Mouse (Mus musculus) small intestine, adult 2 months (tissue): Measurements from ENCODE around the gene Fam213a. TPM values are rescaled to one million over a fixed set of nuclear protein-coding genes. Genes with fewer than 3 reads are reported as not detected.

Experiments used
- H3K27ac ChIP-seq: fragments of 200-500 bp; 2 replicates; pipeline ENCODE4 v1.5.1; 2012; ENCODE audit warnings: low read depth, low read length, control low read depth, inconsistent platforms; ENCODE audit not compliant: insufficient read depth
- H3K27me3 ChIP-seq: fragments of 200-500 bp; 2 replicates; pipeline ENCODE4 v1.6.1; 2012; ENCODE audit warnings: mild to moderate bottlenecking, moderate library complexity, low read length, inconsistent platforms; ENCODE audit not compliant: control insufficient read depth, insufficient read depth
- H3K36me3 ChIP-seq: fragments of 200-500 bp; 2 replicates; pipeline ENCODE4 v1.6.1; 2012; ENCODE audit warnings: mild to moderate bottlenecking, low read length, control low read depth, inconsistent platforms; ENCODE audit not compliant: control insufficient read depth, insufficient read depth
- H3K4me1 ChIP-seq: fragments of 200-500 bp; 2 replicates; pipeline ENCODE4 v1.6.1; 2012; ENCODE audit warnings: low read length, inconsistent platforms, mixed read lengths; ENCODE audit not compliant: control insufficient read depth, insufficient read depth, insufficient read length
- H3K4me3 ChIP-seq: fragments of 200-500 bp; 2 replicates; pipeline ENCODE4 v1.5.1; 2012; ENCODE audit warnings: low read depth, mild to moderate bottlenecking, control low read depth, inconsistent platforms, low read length, moderate library complexity
- CTCF ChIP-seq: fragments of 200-500 bp; IDR thresholded peaks from 2 replicates; pipeline ENCODE4 v1.5.1; 2012; ENCODE audit warnings: low read depth, mild to moderate bottlenecking, control low read depth, inconsistent platforms, low read length, moderate library complexity, mixed read lengths; ENCODE audit not compliant: insufficient replicate concordance, insufficient read length; ENCODE audit errors: extremely low read depth
- POLR2A ChIP-seq: fragments of 200-500 bp; IDR thresholded peaks from 2 replicates; pipeline ENCODE4 v1.6.1; 2012; ENCODE audit warnings: low read depth, mild to moderate bottlenecking, control low read depth, inconsistent platforms, low read length, moderate library complexity
- WGBS: fragments of 180-500 bp; shearing (Covaris S2); methylation state at CpG from one replicate; pipeline ENCODE4 v1.1.7; 2018; 5-methylcytosine and 5-hydroxymethylcytosine counted together
- polyA plus RNA-seq: library from polyadenylated mRNA; depleted of rRNA; stranded (reverse); fragments of >200 nt; gene quantifications from 2 replicates; pipeline ENCODE4 v1.2.3, GENCODE M21; 2012

Gene Fam213a
- polyA plus RNA-seq, 1 experiment = 29.9 TPM

- Histone ChIP-seq H3K27me3 (no peaks in the 10 kb centered on the region), H3K36me3 (no peaks in the 10 kb centered on the region), H3K27ac (peak overlapping the region; percentile 34), H3K4me3 (peak overlapping the region; percentile 68), H3K4me1 (peaks cover 30% of the 10 kb centered on the region)
- TF ChIP-seq CTCF (no peak), POLR2A (no peak)
- WGBS = 11% methylated on average over 6 of the region's 6 CpGs
Observed at GRCm38 (mm10) chr14:40967598-40967900, 46.0 kb downstream of the Fam213a start.

- Histone ChIP-seq H3K4me1 (peaks cover 32% of the 10 kb centered on the region), H3K27me3 (no peaks in the 10 kb centered on the region), H3K4me3 (peak overlapping the region; percentile 95), H3K27ac (peak overlapping the region; percentile 34), H3K36me3 (no peaks in the 10 kb centered on the region)
- TF ChIP-seq CTCF = no peak
- peak; percentile 68 for TF ChIP-seq POLR2A
- under 1% methylated on average over 59 of the region's 62 CpGs for WGBS
Observed at GRCm38 (mm10) chr14:40966862-40967597, 46.6 kb downstream of the Fam213a start.

GRCm38 (mm10) chr14:40966392-40966861 lies 47.2 kb downstream of the Fam213a start, which contains the start of gene Tspan14:
TSS of gene Tspan14 (minus strand) at chr14:40966807.
- Histone ChIP-seq H3K27ac (peak within 1 kb of the TSS; percentile 92), H3K36me3 (no peaks in the 10 kb centered on the region), H3K27me3 (no peaks in the 10 kb centered on the region), H3K4me3 (peak within 1 kb of the TSS; percentile 95), H3K4me1 (peaks cover 32% of the 10 kb centered on the region)
- under 1% methylated on average over 54 of the region's 54 CpGs for WGBS
- TF ChIP-seq POLR2A (peak; percentile 91), CTCF (no peak)

DNA sequence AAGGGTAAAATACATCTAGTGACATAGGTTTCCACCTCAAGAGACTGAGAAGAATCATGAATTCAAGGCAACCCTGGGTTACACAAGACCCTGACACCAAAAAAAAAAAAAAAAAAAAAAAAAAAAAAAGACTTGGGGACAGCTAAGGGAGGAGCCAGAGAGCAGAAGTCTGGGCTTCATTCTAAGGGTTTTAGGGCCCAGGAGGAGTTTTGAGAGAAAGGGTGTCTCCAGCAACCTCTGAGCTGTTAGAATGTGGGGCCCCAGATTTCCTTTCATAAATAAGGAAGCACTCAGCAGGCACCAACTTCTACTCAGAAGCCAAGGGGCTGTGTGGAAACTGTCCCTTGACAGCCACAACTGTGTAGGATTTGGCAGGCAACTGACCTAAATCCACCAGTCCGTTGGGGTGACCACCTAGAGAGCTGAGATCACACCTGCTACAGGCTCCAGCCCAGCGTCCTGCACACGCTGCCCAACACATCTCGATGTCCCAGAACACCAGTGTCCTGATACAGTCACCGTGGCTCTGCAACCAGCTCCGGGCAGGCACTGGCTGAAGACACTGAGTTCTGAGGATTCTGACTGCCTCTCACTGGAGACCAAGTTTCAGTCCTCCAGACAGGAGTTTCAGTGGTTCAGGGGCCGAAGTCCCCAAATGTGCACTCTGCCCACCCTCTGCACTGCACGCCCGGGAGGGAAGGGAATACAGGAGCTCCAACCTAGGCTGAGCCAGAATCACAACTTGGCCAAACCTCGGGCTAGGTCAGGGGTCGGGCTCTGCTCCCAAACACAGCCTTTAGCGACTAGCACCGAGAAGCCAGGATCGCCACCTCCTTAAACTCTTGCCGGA lies 47.9 kb downstream of the Fam213a start:
- Histone ChIP-seq H3K36me3 (no peaks in the 10 kb centered on the region), H3K27me3 (no peaks in the 10 kb centered on the region), H3K4me1 (peaks cover 32% of the 10 kb centered on the region), H3K27ac (peak overlapping the region; percentile 92), H3K4me3 (peak overlapping the region; percentile 95)
- WGBS = under 1% methylated on average over 15 of the region's 15 CpGs
- no peak for TF ChIP-seq CTCF
- TF ChIP-seq POLR2A = no peak

- no peak overlapping the region; the same call in 1 of the 2 replicates for H3K27ac ChIP-seq
- no peaks in the 10 kb centered on the region for H3K27me3 ChIP-seq
- H3K4me1 ChIP-seq = peaks cover 35% of the 10 kb centered on the region
- H3K36me3 ChIP-seq = no peaks in the 10 kb centered on the region
- TF ChIP-seq CTCF (no peak), POLR2A (no peak)
- 0 out of 2 replicates have a peak overlapping the region, but pooled peaks have one; percentile 14 for H3K4me3 ChIP-seq
Observed at GRCm38 (mm10) chr14:40964881-40965280, 48.7 kb downstream of the Fam213a start.

GRCm38 (mm10) chr14:40964214-40964610 lies 49.4 kb downstream of the Fam213a start:
- Histone ChIP-seq H3K4me3 (no peak overlapping the region), H3K4me1 (peaks cover 42% of the 10 kb centered on the region), H3K36me3 (no peaks in the 10 kb centered on the region), H3K27me3 (no peaks in the 10 kb centered on the region), H3K27ac (no peak overlapping the region)
- 90% methylated on average over 3 of the region's 3 CpGs for WGBS
- TF ChIP-seq CTCF (no peak), POLR2A (no peak)

DNA sequence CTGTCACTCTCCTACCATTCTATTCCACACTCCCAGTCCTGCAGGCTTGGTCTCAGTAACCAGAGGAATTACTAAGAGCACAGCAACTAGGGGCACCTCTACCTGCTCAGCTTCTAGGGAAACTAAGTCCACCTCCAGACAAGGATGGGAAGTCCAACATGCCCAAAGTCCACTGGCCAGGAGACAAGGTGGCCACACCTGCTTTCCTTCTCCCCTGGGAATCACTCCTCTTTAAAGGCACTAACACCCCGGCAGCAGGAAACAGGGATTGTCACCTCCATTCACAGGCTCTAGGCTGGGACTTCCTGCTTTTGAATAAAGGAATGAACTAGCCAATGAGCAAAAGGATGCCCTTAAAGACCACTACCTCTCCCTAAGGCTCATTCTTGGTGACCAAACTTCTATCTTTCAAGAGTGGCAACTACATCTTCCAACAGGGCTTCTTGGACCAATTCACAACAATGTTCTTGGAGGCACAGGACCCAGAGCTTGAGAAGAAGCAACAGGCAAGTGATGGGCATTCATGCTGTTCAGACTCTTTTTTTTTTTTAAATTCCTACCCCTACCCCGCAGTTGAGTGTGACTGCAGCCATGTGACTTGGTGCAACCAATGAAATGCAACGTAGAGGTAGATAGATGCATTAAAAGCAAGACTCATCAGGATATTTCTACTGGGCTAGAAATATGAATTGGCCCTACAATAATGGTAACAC lies 49.9 kb downstream of the Fam213a start:
- Histone ChIP-seq H3K4me3 (no peak overlapping the region), H3K27me3 (no peaks in the 10 kb centered on the region), H3K27ac (peak overlapping the region; percentile 40), H3K36me3 (no peaks in the 10 kb centered on the region), H3K4me1 (peaks cover 47% of the 10 kb centered on the region)
- no peak for TF ChIP-seq CTCF
- TF ChIP-seq POLR2A = no peak
- WGBS = 36% methylated on average over 3 of the region's 3 CpGs
